Mouse (Mus musculus) small intestine, adult 2 months (tissue): Measurements from ENCODE around the gene Cpn2.

Source experiments
- CTCF ChIP-seq: fragments of 200-500 bp; IDR thresholded peaks from 2 replicates; pipeline ENCODE4 v1.5.1; 2012; ENCODE audit warnings: low read depth, mild to moderate bottlenecking, control low read depth, inconsistent platforms, low read length, moderate library complexity, mixed read lengths; ENCODE audit not compliant: insufficient replicate concordance, insufficient read length; ENCODE audit errors: extremely low read depth
- POLR2A ChIP-seq: fragments of 200-500 bp; IDR thresholded peaks from 2 replicates; pipeline ENCODE4 v1.6.1; 2012; ENCODE audit warnings: low read depth, mild to moderate bottlenecking, control low read depth, inconsistent platforms, low read length, moderate library complexity

DNA sequence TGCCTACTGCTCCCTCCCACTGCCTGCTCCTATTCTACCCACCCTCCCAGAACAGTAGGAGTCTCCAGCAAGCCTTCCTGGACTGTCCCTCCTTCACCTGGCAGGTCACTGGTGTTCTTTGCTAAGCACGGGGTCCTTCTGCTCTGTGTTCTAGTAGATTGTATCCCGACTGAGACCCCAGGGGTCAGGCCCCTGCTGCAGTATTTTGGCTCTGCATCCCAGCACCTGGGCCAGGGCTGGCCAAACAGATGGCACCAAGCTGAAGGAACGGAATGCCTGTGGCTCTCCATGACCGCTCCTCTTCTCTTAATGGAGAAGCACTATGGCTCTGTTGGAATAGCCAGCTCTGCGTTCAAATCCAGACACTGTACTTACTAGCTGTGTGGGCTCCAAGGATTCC lies 738 bp downstream of the Cpn2 start:
- TF ChIP-seq CTCF (no peak), POLR2A (no peak)
